ENCODE assay signal across 1 mouse cellular context in genomic region chr9:92228867-92229832, GRCm38 (mm10).
TF ChIP-seq lines count a peak whose summit lies in the region.

No protein-coding gene starts in this region.

TF ChIP-seq in CH12.LX, 34 proteins besides CTCF, POLR2A, EP300 and RAD21:
- TF ChIP-seq JUND (conservative IDR thresholded peaks at IDR 0.05; ENCODE audit: low read depth, low read length), result no peak
- TF ChIP-seq ZKSCAN1 (IDR thresholded peaks at IDR 0.05; ENCODE audit: borderline replicate concordance, low read depth, low read length), result no peak
- no peak for TF ChIP-seq CHD2 (IDR thresholded peaks at IDR 0.05; ENCODE audit: low read length)
- TF ChIP-seq TBP (conservative IDR thresholded peaks at IDR 0.05; ENCODE audit: low read depth, low read length), result 0 out of 2 replicates have a peak, but pooled peaks have one; percentile 44
- TF ChIP-seq E2F4 (IDR thresholded peaks at IDR 0.05; ENCODE audit: insufficient replicate concordance, low read depth, low read length), result no peak
- peak; percentile 95 for TF ChIP-seq ZNF384 (IDR thresholded peaks at IDR 0.05; ENCODE audit: low read depth, low read length)
- TF ChIP-seq NRF1 (IDR thresholded peaks at IDR 0.05; ENCODE audit: low read depth, low read length), result no peak
- 0 out of 2 replicates have a peak, but pooled peaks have one; percentile 16 for TF ChIP-seq MAFK (IDR thresholded peaks at IDR 0.05; ENCODE audit: insufficient replicate concordance, low read length)
- TF ChIP-seq ETS1 (conservative IDR thresholded peaks at IDR 0.05; ENCODE audit: low read depth, low read length), result peak; percentile 86
- TF ChIP-seq TCF12 (IDR thresholded peaks at IDR 0.05; ENCODE audit: low read depth, low read length), result peak; percentile 52; the same call in 1 of the 2 replicates
- TF ChIP-seq JUN (IDR thresholded peaks at IDR 0.05; ENCODE audit: insufficient read depth, low read depth, low read length), result peak; percentile 55; the same call in 1 of the 2 replicates
- no peak for TF ChIP-seq CHD1 (IDR thresholded peaks at IDR 0.05; ENCODE audit: low read depth, low read length)
- TF ChIP-seq MXI1 (IDR thresholded peaks at IDR 0.05; ENCODE audit: low read depth, low read length), result 0 out of 2 replicates have a peak, but pooled peaks have one; percentile 30
- TF ChIP-seq MEF2A (IDR thresholded peaks at IDR 0.05; ENCODE audit: borderline replicate concordance, low read depth, low read length), result peak; percentile 91; the same call in 1 of the 2 replicates
- TF ChIP-seq BHLHE40 (IDR thresholded peaks at IDR 0.05; ENCODE audit: low read depth, low read length), result peak; percentile 47
- TF ChIP-seq USF1 (IDR thresholded peaks at IDR 0.05; ENCODE audit: low read depth, low read length), result no peak
- TF ChIP-seq MAZ (IDR thresholded peaks at IDR 0.05; ENCODE audit: low read depth, low read length), result no peak
- TF ChIP-seq GABPA (IDR thresholded peaks at IDR 0.05; ENCODE audit: insufficient replicate concordance, low read depth, low read length), result no peak
- no peak for TF ChIP-seq PAX5 (IDR thresholded peaks at IDR 0.05; ENCODE audit: low read length)
- TF ChIP-seq SMC3 (IDR thresholded peaks at IDR 0.05; ENCODE audit: low read depth, low read length), result no peak
- peak; percentile 70; the same call in 1 of the 2 replicates for TF ChIP-seq IRF4 (IDR thresholded peaks at IDR 0.05; ENCODE audit: low read depth, low read length)
- TF ChIP-seq MAX (IDR thresholded peaks at IDR 0.05; ENCODE audit: low read length), result no peak
